Mouse (Mus musculus) lung, adult 2 months (tissue): ENCODE data around the gene Fscn2. TPM values are rescaled to one million over a fixed set of nuclear protein-coding genes. Genes with fewer than 3 reads are reported as not detected.
A peak's percentile ranks its signal among the peaks of the same experiment; 100 is the strongest.

Source experiments
- DNase-seq: peaks from one replicate; pipeline ENCODE4 v3.0.0; 2022
- H3K4me1 ChIP-seq: fragments of 200-500 bp; 2 replicates; pipeline ENCODE4 v1.6.1; 2011; ENCODE audit warnings: low read length; ENCODE audit not compliant: control insufficient read depth, insufficient read depth
- H3K4me3 ChIP-seq: fragments of 200-500 bp; replicated peaks from 2 replicates; pipeline ENCODE3; 2011; ENCODE audit warnings: low read depth, mild to moderate bottlenecking, control low read depth, low read length; ENCODE audit errors: extremely low read depth
- CTCF ChIP-seq: fragments of 200-500 bp; IDR thresholded peaks from 2 replicates; pipeline ENCODE4 v1.5.1; 2011; ENCODE audit warnings: mild to moderate bottlenecking, low read length, control low read depth; ENCODE audit not compliant: insufficient read depth
- POLR2A ChIP-seq: fragments of 200-500 bp; IDR thresholded peaks from 2 replicates; pipeline ENCODE4 v1.6.1; 2011; ENCODE audit warnings: low read depth, mild to moderate bottlenecking, control low read depth, low read length, borderline replicate concordance; ENCODE audit errors: extremely low read depth
- WGBS: fragments of 180-500 bp; shearing (Covaris S2); methylation state at CpG from one replicate; pipeline ENCODE4 v1.1.7; 2018; 5-methylcytosine and 5-hydroxymethylcytosine counted together
- polyA plus RNA-seq: library from polyadenylated mRNA; depleted of rRNA; stranded (reverse); fragments of >200 nt; gene quantifications from 2 replicates; pipeline ENCODE4 v1.2.3, GENCODE M21; 2012

Gene Fscn2
- polyA plus RNA-seq, 1 experiment = 0.60 TPM

DNA sequence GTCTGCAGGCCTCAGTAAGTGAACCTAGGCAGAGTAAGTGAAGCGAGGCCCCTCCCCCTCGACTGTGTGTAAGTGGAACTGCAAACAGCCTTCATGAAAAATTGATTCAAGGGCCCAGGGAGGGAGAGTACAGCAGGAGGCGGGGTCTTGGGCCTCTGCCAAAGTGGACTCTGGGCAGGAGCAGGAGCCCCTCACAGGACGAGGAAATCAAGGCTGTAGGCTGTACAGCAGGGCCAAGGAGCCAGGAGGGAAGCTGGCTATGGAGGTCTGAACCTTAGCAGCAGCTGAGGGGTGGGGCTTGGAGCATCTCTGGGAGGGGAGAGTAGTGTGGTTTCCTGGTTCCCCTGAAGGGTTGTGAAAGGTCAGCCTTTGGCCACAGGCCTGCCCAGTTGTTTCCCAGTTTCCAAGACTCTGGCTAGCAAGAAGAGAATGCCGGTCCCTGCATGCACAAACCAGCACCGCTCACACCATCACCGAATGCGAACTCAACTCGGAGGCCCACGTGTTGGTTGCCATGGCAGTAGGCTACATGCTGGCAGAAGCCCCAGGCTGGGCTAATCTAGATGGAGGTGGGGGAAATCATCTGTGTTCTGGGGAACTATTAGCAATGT, 3.4 kb upstream of the Fscn2 start:
- 21% methylated on average over 10 of the region's 10 CpGs for WGBS
- H3K4me3 ChIP-seq = no peak overlapping the region
- peaks cover 12% of the 10 kb centered on the region for H3K4me1 ChIP-seq
- TF ChIP-seq POLR2A = no peak
- no peak for TF ChIP-seq CTCF
- peak; percentile 73 for DNase-seq

DNA sequence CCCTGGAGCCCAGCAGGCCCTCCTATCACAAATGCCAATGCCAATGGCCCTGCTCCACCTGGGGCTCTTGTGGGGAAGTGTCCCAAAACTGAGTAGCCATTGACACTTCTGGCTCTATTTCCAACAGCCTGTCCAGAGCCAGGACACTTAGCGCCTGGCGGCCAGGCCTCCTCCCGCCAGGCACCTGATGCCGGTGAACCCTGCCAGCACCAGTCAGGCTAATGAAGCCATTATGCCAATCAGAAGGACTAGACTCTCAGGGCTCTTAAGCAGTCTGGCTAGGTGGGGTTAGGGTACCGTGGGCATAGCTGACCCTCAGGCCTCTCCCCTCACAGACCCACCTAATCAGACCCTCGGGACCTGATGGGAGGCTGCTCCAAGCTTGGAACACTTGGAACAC, 1.9 kb upstream of the Fscn2 start:
- no peak overlapping the region for H3K4me3 ChIP-seq
- TF ChIP-seq CTCF (no peak), POLR2A (no peak)
- no peak for DNase-seq
- H3K4me1 ChIP-seq = 0 out of 2 replicates have a peak, but pooled peaks cover 2% of the 10 kb centered on the region
- 76% methylated on average over 6 of the region's 6 CpGs for WGBS

DNA sequence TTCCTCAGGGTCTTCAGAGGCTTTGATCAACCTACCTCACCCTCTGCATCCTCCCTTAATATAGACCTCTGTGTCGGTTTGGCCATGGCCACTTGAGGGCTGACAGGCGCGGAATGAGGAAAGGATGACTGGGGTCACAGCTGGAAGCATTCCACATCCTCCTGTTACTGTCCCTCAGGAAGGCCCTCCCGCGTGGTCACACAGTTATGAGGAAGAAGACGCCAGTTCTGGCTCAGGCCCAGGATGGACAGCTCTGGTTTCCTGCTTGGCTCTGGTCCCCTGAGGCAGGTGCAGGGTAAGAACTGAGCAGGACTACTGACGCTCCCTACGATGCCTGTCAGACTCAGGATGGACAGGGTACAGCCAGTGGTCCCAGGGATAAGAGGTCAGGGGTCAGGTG, 1.3 kb upstream of the Fscn2 start:
- DNase-seq = no peak
- TF ChIP-seq POLR2A = no peak
- TF ChIP-seq CTCF = no peak
- Histone ChIP-seq H3K4me1 (0 out of 2 replicates have a peak, but pooled peaks cover 2% of the 10 kb centered on the region), H3K4me3 (no peak overlapping the region)
- 23% methylated on average over 8 of the region's 8 CpGs for WGBS

DNA sequence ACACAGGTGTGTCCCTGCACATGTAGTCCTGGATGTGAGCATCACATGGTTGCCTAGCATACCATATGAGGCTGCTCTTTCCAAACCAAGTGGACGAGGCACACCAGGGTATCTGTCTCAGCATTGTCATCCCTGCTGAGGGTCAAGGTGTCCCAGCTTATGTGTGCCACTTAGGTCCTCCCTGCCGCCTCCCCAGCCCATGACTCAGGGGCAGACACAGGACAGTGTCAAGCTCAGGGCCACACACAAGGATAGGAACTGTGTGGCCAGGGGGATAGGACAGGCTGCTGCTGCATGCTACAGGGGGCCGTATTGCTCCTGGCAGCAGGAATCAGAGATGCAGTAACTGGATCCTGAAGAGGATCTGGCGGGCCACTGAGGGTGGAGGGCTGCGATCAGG, 579 bp upstream of the Fscn2 start:
- no peak for TF ChIP-seq POLR2A
- no peak for TF ChIP-seq CTCF
- WGBS = 91% methylated on average over 5 of the region's 5 CpGs
- DNase-seq = no peak
- Histone ChIP-seq H3K4me3 (no peak overlapping the region), H3K4me1 (0 out of 2 replicates have a peak, but pooled peaks cover 2% of the 10 kb centered on the region)

DNA sequence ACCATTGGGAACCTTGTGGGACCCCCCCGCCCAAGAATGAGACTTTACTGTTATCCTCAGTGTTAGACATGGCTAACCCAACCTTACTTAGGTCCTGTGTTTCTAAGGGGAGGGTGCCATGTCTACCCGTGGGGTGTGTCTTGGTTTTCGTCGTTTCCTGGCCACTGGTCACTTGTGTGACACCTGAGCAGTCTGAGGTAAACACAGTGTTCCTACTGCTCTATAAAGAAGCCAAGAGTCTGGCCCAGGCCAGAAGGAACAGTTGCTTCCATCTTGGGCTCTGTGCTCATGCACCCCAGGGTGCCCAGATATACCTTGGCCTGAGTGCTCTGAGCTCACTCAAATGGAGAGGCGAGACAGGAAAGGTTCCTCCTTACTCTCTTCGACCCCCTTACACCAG, 1.6 kb downstream of the Fscn2 start:
- 0 out of 2 replicates have a peak, but pooled peaks cover 2% of the 10 kb centered on the region for H3K4me1 ChIP-seq

DNA sequence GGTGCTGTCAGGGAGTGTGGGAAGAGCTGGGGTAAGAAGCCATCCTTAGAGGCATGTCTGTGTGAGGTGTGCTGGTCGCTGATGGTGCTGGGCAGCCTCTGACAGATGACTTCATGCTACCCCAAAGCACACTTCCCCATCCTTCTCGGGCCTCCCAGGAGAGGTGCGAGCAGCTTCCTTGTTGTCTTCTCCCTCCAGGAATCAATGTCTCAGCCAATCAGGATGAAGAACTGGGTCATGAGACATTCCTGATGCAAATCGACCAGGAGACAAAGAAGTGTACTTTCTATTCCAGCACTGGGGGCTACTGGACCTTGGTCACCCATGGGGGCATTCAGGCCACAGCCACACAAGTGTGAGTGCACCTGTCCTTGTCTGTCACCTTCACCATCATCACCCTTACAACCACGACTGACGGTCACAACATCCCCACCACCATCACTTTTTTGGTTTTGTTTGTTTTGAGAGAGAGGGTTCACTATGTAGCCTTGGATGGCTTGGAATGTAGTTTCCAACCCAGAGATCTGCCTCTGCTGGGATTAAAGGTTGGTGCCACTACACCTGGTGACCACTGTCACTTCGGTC, 5.2 kb downstream of the Fscn2 start:
- no peak overlapping the region for H3K4me3 ChIP-seq
- TF ChIP-seq POLR2A (no peak), CTCF (no peak)
- WGBS = 39% methylated on average over 7 of the region's 7 CpGs
- no peak for DNase-seq
- H3K4me1 ChIP-seq = no peaks in the 10 kb centered on the region

More for the DNA sequence above, 1.6 kb downstream of the Fscn2 start:
- no peak for DNase-seq
- 72% methylated on average over 6 of the region's 6 CpGs for WGBS
- no peak overlapping the region for H3K4me3 ChIP-seq
- no peak for TF ChIP-seq POLR2A
- no peak for TF ChIP-seq CTCF

DNA sequence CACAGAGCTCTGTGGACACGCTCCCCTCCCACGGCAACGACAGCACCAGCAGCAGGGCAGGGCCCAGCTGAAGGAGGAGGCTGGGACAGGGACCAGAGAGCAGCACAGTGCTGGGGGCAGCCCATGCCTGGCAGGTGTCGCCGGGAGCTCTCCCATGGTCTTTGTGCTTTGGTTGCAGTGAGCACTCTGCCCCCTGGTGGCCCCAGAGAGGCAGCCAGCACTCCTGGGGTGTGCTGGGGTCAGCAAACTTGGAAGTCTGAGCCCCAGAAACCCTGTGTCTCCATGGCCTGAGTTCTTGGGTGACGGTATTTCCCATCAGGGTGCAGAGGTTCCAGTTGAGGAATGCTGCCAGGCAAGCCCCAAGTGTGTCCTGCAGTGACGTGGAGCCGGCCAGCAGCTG, 8.3 kb downstream of the Fscn2 start:
- DNase-seq = peak; percentile 76
- WGBS = 36% methylated on average over 8 of the region's 8 CpGs
- no peaks in the 10 kb centered on the region for H3K4me1 ChIP-seq
- H3K4me3 ChIP-seq = no peak overlapping the region
- TF ChIP-seq CTCF = peak; percentile 68
- no peak for TF ChIP-seq POLR2A

DNA sequence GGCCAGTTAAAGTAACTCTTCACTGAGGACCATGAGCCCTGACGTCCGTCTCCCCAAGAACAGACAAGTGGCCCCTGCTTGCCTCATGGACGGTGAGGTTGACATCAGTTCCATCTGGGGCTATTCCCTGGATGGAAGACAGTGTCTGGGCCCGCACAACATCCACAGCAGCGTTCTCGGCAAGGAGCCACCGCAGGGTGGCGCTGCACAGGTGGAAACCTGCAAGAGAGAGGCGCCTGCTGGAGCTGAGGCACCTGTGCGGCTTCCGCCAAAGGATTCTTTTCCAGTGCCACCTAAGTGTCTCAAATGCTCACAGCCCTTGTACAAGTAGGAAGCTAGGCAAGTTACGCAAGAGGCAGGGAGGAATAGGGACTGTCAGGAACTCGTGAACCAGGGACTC, 11.7 kb downstream of the Fscn2 start:
- Histone ChIP-seq H3K4me1 (peaks cover 8% of the 10 kb centered on the region), H3K4me3 (no peak overlapping the region)
- TF ChIP-seq CTCF = no peak
- no peak for TF ChIP-seq POLR2A
- WGBS = 64% methylated on average over 13 of the region's 13 CpGs
- no peak for DNase-seq

DNA sequence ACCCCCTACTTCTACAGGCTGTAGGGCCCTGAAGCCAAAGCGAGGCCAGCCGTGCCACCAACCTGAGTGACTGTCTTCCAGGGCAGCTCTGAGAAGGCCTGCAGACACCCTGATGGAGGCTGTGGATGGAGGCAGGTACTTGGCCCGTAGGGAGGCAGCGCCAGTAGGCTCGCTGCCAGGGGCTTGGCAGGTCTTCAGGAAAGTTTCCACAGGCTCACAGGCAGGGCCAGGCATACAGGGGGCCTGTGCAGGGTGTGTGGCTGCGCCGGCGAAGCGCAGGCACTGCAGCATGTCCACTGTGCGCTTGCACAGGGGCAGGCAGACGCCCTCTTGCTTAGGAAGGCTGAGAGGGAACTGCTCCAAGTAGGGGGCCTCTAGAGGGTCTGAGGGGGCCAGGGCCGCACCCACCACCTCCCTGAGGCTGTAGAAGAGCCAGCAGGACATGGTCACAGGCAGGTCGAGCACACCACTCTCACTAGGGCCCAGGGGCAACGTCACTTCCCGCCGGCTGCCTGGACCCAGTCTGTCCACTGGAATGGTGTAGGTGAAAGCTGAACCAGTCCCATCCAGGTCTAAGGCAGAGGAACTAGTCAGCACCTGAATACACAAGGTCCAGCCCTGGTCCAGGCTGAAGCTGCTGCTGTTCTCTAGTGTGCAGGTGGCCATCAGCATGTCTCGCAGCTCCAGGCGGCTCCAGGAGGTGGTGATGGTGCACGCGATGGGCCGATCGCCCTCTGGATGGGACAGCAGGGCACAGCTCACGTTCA, 12.7 kb downstream of the Fscn2 start:
- TF ChIP-seq POLR2A = no peak
- Histone ChIP-seq H3K4me1 (peaks cover 10% of the 10 kb centered on the region), H3K4me3 (no peak overlapping the region)
- DNase-seq = peak; percentile 46
- 70% methylated on average over 23 of the region's 23 CpGs for WGBS
